Mouse (Mus musculus) midbrain, embryonic 16.5 days (tissue): Measurements from ENCODE around the gene 1700018B08Rik. TPM values are rescaled to one million over a fixed set of nuclear protein-coding genes. Genes with fewer than 3 reads are reported as not detected.

Source experiments
- ATAC-seq: fragments of 200-750 bp; cut with Nextera tagmentation; 2 replicates; pipeline ENCODE4 v1.8.0; 2017; ENCODE audit warnings: moderate TSS enrichment
- H3K27ac ChIP-seq: fragments of 300-500 bp; sonication (generic); 2 replicates; pipeline ENCODE4 v1.5.1; 2014; ENCODE audit warnings: mild to moderate bottlenecking, low read length, mixed read lengths
- H3K27me3 ChIP-seq: fragments of 300-500 bp; sonication (generic); 2 replicates; pipeline ENCODE4 v1.6.1; 2014; ENCODE audit warnings: low read depth, low read length, mixed read lengths; ENCODE audit not compliant: control insufficient read depth, insufficient read depth
- H3K36me3 ChIP-seq: fragments of 300-500 bp; sonication (generic); 2 replicates; pipeline ENCODE4 v1.6.1; 2014; ENCODE audit warnings: mild to moderate bottlenecking, low read length, moderate library complexity, mixed read lengths; ENCODE audit not compliant: control insufficient read depth, insufficient read depth
- H3K4me1 ChIP-seq: fragments of 300-500 bp; sonication (generic); 2 replicates; pipeline ENCODE4 v1.6.1; 2014; ENCODE audit warnings: mild to moderate bottlenecking, low read length, mixed read lengths; ENCODE audit not compliant: control insufficient read depth, insufficient read depth
- H3K4me2 ChIP-seq: fragments of 300-500 bp; sonication (generic); 2 replicates; pipeline ENCODE4 v1.6.1; 2014; ENCODE audit warnings: mild to moderate bottlenecking, low read length, mixed read lengths
- H3K4me3 ChIP-seq: fragments of 300-500 bp; sonication (generic); 2 replicates; pipeline ENCODE4 v1.5.1; 2014; ENCODE audit warnings: low read depth, mild to moderate bottlenecking, low read length, moderate library complexity, mixed read lengths
- H3K9ac ChIP-seq: fragments of 300-500 bp; sonication (generic); 2 replicates; pipeline ENCODE4 v1.6.1; 2014; ENCODE audit warnings: low read depth, low read length, mixed read lengths
- H3K9me3 ChIP-seq: fragments of 300-500 bp; sonication (generic); replicated peaks from 2 replicates; pipeline ENCODE4 v1.6.1; 2014; ENCODE audit warnings: mild to moderate bottlenecking, low read length, mixed read lengths; ENCODE audit not compliant: control insufficient read depth, poor library complexity, severe bottlenecking
- WGBS: fragments of 180-500 bp; shearing (Covaris S2); extraction: QIAGEN DNeasy Blood & Tissue Kit; methylation state at CpG from one replicate; pipeline ENCODE4 v1.1.7; 2014; 5-methylcytosine and 5-hydroxymethylcytosine counted together
- polyA plus RNA-seq: library from polyadenylated mRNA; unstranded; fragments of >200 nt; fragmentation: Nextera tagmentation; extraction: Ambion mirVana; gene quantifications from 2 replicates; pipeline ENCODE4 v1.2.1, GENCODE M21; 2015

The 1700018B08Rik gene
- polyA plus RNA-seq, 1 experiment from 2014 or later, result not detected

DNA sequence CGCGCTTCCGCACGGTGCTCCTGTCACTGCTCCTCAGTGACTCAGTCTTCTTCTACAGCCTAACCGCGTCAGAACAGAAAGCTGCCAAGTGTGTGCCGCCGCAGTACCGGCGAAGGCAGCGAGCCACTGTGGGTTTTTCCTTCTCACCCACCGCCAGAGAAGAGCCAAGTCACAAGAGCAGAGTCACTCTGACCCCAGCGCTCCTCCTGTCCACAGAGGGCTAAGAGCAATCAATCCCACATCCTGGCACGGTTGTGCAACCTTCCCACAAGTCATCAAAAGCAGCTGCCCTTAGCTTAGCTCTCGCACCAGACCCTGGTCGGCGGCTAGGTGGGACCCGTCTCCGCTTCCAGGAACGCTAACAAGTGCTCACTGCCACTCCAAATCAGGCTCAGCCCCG, 26.2 kb upstream of the 1700018B08Rik start:
- ATAC-seq, result no peak
- Histone ChIP-seq H3K9ac (no peak overlapping the region), H3K4me1 (peaks cover under 1% of the 10 kb centered on the region; the same call in 1 of the 2 replicates), H3K9me3 (no peaks in the 10 kb centered on the region), H3K4me3 (no peak overlapping the region), H3K27ac (no peak overlapping the region), H3K27me3 (no peaks in the 10 kb centered on the region), H3K4me2 (no peak overlapping the region), H3K36me3 (0 out of 2 replicates have a peak, but pooled peaks cover 1% of the 10 kb centered on the region)
- 87% methylated on average over 21 of the region's 21 CpGs for WGBS

DNA sequence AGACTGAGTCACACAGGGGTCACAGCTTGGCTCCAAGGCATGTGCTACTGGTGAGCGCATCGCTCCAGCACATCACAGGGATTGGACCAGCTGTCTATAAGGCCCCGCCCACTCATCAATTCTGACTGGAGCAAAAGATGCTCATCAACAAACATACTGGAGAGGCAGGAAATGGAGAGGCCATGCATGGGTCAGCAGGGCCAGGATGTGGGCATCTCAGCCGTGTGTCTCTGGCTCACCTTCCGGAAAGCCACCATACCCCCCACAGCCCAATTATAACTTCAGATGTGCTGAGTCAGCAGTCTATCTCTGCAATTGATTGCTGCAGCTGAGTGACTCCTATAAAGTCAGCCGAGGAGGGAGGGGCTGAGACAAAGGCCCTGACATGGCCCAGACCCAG, 24.2 kb upstream of the 1700018B08Rik start:
- Histone ChIP-seq H3K27me3 (no peaks in the 10 kb centered on the region), H3K36me3 (0 out of 2 replicates have a peak, but pooled peaks cover 3% of the 10 kb centered on the region), H3K4me2 (no peak overlapping the region), H3K4me1 (no peaks in the 10 kb centered on the region), H3K27ac (no peak overlapping the region), H3K9ac (no peak overlapping the region), H3K4me3 (no peak overlapping the region), H3K9me3 (no peaks in the 10 kb centered on the region)
- WGBS, result 85% methylated on average over 6 of the region's 6 CpGs
- ATAC-seq, result no peak

DNA sequence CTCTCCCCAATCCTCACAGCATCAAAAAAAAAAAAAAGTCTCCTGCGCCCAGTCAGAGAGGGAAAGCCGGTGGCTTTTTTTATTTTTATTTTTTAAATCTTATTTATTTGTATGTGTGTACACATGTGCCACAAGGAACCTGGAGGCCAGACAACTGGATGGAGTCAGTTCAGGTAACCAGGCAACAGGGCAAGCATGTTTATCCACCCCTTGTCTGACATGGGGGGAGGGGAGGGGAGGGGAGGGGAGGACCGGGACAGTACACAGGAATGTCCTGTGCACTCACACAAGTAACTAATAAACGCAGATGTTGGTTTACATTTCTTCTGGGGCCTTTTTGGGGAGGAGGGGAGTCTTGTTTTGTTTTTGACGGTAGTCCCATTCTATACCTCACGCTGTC, 19.6 kb upstream of the 1700018B08Rik start:
- Histone ChIP-seq H3K9me3 (no peaks in the 10 kb centered on the region), H3K27ac (no peak overlapping the region), H3K4me1 (no peaks in the 10 kb centered on the region), H3K36me3 (peaks cover 4% of the 10 kb centered on the region; the same call in 1 of the 2 replicates), H3K9ac (no peak overlapping the region), H3K4me3 (no peak overlapping the region), H3K27me3 (no peaks in the 10 kb centered on the region), H3K4me2 (no peak overlapping the region)
- no peak for ATAC-seq
- WGBS, result 59% methylated on average over 6 of the region's 6 CpGs

DNA sequence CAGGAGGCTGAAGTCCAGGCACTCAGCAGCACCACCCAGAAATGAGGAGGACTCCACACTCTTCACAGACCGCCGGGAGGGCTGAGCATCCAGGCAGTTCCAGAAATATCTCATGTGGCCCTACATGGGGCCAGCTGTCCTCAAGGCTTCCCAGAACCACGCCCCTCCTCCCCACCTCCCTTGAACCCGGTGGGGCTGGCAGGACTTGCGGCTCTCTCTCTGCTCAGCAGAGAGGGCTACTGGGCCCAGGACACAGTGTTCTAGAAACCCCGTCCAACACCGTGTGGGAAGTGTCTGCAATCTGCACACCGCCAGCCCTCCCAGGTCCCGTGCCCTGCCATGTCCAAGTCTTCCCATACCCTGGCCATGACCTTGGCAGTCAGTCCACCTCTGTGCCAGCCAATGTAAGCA, 18.8 kb upstream of the 1700018B08Rik start:
- peaks cover 8% of the 10 kb centered on the region; the same call in 1 of the 2 replicates for H3K36me3 ChIP-seq
- WGBS, result 81% methylated on average over 9 of the region's 9 CpGs
- no peaks in the 10 kb centered on the region for H3K9me3 ChIP-seq
- no peak overlapping the region for H3K27ac ChIP-seq
- no peaks in the 10 kb centered on the region for H3K27me3 ChIP-seq
- H3K4me1 ChIP-seq, result no peaks in the 10 kb centered on the region
- no peak overlapping the region for H3K4me3 ChIP-seq
- ATAC-seq, result no peak
- no peak overlapping the region for H3K9ac ChIP-seq
- H3K4me2 ChIP-seq, result no peak overlapping the region

DNA sequence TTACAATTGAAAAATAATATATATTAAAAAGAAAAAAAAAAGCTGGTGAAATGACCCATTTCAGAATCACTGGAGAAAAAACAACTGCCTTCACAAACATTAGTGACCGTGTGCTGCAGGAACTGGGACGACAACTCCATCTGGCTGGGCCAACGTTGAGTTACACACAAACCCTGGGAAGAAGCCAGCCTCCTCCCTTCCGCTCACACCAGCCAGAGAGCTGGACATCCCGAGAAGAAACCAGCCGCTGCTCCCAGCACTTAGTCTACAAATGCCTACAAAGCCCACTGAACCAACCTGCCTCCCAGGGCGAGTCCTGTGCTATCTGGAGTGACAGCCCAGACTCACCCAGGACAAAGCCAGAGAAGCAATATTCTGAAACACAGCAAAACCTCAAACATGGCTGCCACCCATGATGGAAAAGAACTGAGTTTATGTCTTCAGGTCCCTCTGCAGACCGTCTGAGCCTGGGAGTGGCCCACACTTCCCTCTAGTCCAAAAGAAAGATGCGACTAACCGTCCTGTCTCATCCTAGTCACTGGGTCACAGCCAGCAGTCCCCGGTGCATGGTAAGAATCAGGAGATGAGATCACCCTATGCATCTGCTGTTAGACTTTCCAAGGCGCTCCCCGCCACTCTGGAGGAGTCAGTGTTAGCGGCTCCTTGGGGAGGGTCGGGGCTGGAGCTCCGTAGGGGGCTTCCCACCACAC, 17.7 kb upstream of the 1700018B08Rik start:
- no peak overlapping the region for H3K27ac ChIP-seq
- WGBS, result 90% methylated on average over 16 of the region's 16 CpGs

DNA sequence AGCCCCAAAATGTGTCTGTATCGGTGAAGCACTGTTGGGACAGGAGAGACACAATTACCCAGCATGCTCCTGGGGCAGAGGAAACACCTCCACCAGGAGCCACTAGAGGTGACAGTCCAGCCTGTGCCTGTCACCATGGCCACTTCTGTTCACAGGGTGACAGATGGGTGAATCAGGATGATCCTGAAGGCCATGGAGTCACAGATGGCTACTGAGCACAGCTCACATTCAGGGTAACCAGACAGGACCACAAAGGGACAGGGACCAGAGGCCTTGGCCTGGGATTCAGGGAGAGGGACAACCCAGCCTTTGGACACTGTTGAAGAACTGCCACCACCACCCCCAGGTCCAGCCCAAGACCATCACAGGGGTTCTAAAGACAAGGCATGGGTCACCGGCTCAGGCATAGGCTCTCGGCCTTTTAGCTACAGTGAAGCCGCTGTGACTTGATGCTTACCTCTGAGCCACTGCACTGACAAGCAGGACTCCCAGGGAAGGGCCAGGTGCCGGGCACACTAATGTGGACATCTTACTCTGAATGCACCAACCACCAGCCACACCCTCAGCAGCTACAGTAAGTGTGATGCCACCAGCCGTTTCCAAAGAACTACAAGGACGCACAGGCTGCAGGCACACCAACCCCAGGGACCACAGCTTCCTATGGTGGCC, 16.4 kb upstream of the 1700018B08Rik start:
- Histone ChIP-seq H3K27ac (no peak overlapping the region), H3K4me3 (no peak overlapping the region), H3K27me3 (no peaks in the 10 kb centered on the region), H3K36me3 (peaks cover 8% of the 10 kb centered on the region; the same call in 1 of the 2 replicates), H3K4me2 (no peak overlapping the region), H3K4me1 (no peaks in the 10 kb centered on the region), H3K9me3 (no peaks in the 10 kb centered on the region), H3K9ac (no peak overlapping the region)
- 95% methylated on average over 7 of the region's 7 CpGs for WGBS
- ATAC-seq, result no peak

More for the DNA sequence above, 17.7 kb upstream of the 1700018B08Rik start:
- H3K9ac ChIP-seq, result no peak overlapping the region
- no peaks in the 10 kb centered on the region for H3K9me3 ChIP-seq
- H3K4me3 ChIP-seq, result no peak overlapping the region
- no peak for ATAC-seq
- peaks cover 8% of the 10 kb centered on the region; the same call in 1 of the 2 replicates for H3K36me3 ChIP-seq
- no peaks in the 10 kb centered on the region for H3K27me3 ChIP-seq
- H3K4me1 ChIP-seq, result no peaks in the 10 kb centered on the region
- H3K4me2 ChIP-seq, result no peak overlapping the region

DNA sequence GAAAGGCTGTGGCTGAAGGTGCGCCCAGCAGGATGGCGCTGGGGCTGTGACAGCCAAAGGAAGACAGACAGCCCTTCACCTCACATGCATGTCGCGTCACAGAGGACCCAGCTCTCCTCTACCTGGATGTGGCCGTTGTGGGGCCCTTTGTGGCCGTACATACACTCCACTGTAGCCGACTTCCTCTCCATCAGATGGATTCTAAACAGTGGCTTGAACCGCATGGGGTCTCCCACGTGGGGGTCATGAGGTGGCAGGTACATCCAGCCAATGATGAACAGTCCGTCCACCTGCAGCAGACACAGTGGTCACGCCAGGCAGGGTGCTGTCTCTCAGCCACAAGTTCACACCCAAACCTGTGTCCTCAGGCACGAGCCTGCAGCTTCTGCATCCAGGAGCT, 15.7 kb upstream of the 1700018B08Rik start:
- Histone ChIP-seq H3K4me1 (no peaks in the 10 kb centered on the region), H3K9me3 (no peaks in the 10 kb centered on the region), H3K27ac (no peak overlapping the region), H3K27me3 (no peaks in the 10 kb centered on the region), H3K4me3 (no peak overlapping the region), H3K36me3 (peaks cover 9% of the 10 kb centered on the region), H3K9ac (no peak overlapping the region), H3K4me2 (no peak overlapping the region)
- WGBS, result 91% methylated on average over 12 of the region's 12 CpGs
- ATAC-seq, result no peak

- ATAC-seq, result no peak
- Histone ChIP-seq H3K36me3 (peaks cover 20% of the 10 kb centered on the region), H3K4me1 (no peaks in the 10 kb centered on the region), H3K27me3 (no peaks in the 10 kb centered on the region), H3K4me2 (no peak overlapping the region), H3K27ac (no peak overlapping the region), H3K4me3 (no peak overlapping the region), H3K9me3 (no peaks in the 10 kb centered on the region), H3K9ac (no peak overlapping the region)
- 90% methylated on average over 16 of the region's 16 CpGs for WGBS
Observed at GRCm38 (mm10) chr8:121558538-121558937, 14.4 kb upstream of the 1700018B08Rik start.

DNA sequence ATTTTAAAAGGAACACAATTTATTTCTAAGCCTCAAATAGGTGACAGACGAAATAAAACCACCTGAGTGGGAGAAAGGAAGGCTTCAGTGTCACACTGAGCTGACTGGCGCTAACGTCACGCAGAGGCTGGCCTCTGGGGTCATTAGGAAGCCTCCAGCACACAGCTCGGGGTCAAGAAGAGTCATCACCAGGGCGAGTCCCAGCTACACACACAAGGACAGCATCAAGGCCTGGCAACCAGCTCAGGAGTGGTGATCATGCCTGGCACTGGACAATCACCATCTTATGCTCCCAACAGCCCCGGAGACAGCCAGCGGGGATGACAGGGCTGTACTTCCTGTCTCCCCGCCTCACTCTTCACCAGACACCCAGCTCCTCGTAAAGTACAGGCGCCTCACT, 13.6 kb upstream of the 1700018B08Rik start:
- Histone ChIP-seq H3K9ac (no peak overlapping the region), H3K4me3 (no peak overlapping the region), H3K9me3 (no peaks in the 10 kb centered on the region), H3K36me3 (peaks cover 27% of the 10 kb centered on the region), H3K4me2 (no peak overlapping the region), H3K4me1 (no peaks in the 10 kb centered on the region), H3K27ac (no peak overlapping the region), H3K27me3 (no peaks in the 10 kb centered on the region)
- no peak for ATAC-seq
- WGBS, result 89% methylated on average over 11 of the region's 11 CpGs
